Mouse (Mus musculus) embryonic facial prominence, embryonic 12.5 days (tissue): ENCODE results near the gene Mdm4. TPM values are rescaled to one million over a fixed set of nuclear protein-coding genes. Genes with fewer than 3 reads are reported as not detected.

Source experiments
- ATAC-seq: fragments of 200-750 bp; cut with Nextera tagmentation; 2 replicates; pipeline ENCODE4 v1.8.0; 2017; ENCODE audit not compliant: insufficient number of reproducible peaks, insufficient read depth, low FRiP score, low TSS enrichment
- H3K27ac ChIP-seq: fragments of 300-500 bp; sonication (generic); 2 replicates; pipeline ENCODE4 v1.5.1; 2016; ENCODE audit warnings: mild to moderate bottlenecking
- H3K27me3 ChIP-seq: fragments of 300-500 bp; sonication (generic); 2 replicates; pipeline ENCODE4 v1.6.1; 2016; ENCODE audit warnings: mild to moderate bottlenecking, moderate library complexity
- H3K36me3 ChIP-seq: fragments of 300-500 bp; sonication (generic); 2 replicates; pipeline ENCODE4 v1.6.1; 2016; ENCODE audit warnings: mild to moderate bottlenecking
- H3K4me1 ChIP-seq: fragments of 300-500 bp; sonication (generic); 2 replicates; pipeline ENCODE4 v1.6.1; 2016
- H3K4me2 ChIP-seq: fragments of 300-500 bp; sonication (generic); replicated peaks from 2 replicates; pipeline ENCODE4 v1.6.1; 2016; ENCODE audit warnings: mild to moderate bottlenecking, moderate library complexity
- H3K4me3 ChIP-seq: fragments of 300-500 bp; sonication (generic); 2 replicates; pipeline ENCODE4 v1.5.1; 2016; ENCODE audit warnings: mild to moderate bottlenecking
- H3K9ac ChIP-seq: fragments of 300-500 bp; sonication (generic); 2 replicates; pipeline ENCODE4 v1.6.1; 2016; ENCODE audit warnings: mild to moderate bottlenecking, moderate library complexity
- H3K9me3 ChIP-seq: fragments of 300-500 bp; sonication (generic); 2 replicates; pipeline ENCODE4 v1.6.1; 2016; ENCODE audit warnings: mild to moderate bottlenecking, moderate library complexity
- WGBS: fragments of 180-500 bp; shearing (Covaris S2); methylation state at CpG from one replicate; pipeline ENCODE4 v1.1.7; 2016; 5-methylcytosine and 5-hydroxymethylcytosine counted together
- polyA plus RNA-seq: library from polyadenylated mRNA; unstranded; fragments of >200 nt; fragmentation: Nextera tagmentation; extraction: Ambion mirVana; gene quantifications from 2 replicates; pipeline ENCODE4 v1.2.1, GENCODE M21; 2016

Mdm4 gene
- polyA plus RNA-seq, 1 experiment from 2014 or later = 46.9 TPM

DNA sequence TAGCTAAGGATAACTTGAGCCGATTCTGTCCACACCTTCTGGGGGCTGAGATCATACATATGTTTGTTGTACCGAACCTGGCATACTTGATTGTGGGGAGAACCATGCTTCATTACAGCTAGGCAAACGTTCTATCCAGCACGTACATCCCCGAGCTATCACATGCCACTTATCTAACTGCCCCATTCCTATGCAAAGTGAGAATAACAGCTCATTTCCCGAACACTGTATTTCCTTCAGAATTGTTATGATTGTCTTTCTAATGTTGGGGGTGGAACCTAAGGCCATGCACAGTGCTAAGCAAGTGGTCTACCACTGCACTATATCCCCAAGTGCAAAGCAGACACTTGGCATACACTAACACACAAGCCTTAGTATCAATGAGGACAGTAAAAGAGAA is 49.1 kb downstream of the Mdm4 start:
- no peak for ATAC-seq

DNA sequence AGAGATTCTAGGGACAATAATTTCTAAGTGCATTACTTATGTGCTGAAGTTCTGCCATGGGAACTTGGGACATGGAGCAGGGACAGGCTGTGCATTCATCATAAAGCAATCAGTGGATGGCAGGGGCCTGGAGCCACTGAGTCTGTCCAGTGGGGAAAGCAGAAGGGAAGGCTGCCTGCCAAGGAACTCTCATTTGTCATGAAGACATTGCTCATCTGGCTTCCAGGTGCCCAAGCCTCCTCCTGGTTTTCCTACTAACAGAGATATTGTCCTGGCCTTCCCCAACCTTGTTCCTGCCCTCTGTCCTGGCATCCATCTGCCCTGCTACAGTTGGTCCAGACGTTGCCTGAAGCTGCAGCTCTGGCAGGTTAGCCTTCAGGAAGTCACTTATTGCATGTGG is 53.0 kb downstream of the Mdm4 start:
- H3K9me3 ChIP-seq = no peaks in the 10 kb centered on the region
- 68% methylated on average over 1 of the region's 1 CpGs for WGBS

More for the DNA sequence above, 49.1 kb downstream of the Mdm4 start:
- Histone ChIP-seq H3K27me3 (no peaks in the 10 kb centered on the region), H3K4me3 (no peak overlapping the region), H3K9ac (no peak overlapping the region), H3K36me3 (peaks cover 35% of the 10 kb centered on the region; the same call in 1 of the 2 replicates), H3K27ac (no peak overlapping the region), H3K4me2 (no peak overlapping the region), H3K9me3 (no peaks in the 10 kb centered on the region), H3K4me1 (no peaks in the 10 kb centered on the region)
- WGBS = 93% methylated on average over 6 of the region's 6 CpGs

DNA sequence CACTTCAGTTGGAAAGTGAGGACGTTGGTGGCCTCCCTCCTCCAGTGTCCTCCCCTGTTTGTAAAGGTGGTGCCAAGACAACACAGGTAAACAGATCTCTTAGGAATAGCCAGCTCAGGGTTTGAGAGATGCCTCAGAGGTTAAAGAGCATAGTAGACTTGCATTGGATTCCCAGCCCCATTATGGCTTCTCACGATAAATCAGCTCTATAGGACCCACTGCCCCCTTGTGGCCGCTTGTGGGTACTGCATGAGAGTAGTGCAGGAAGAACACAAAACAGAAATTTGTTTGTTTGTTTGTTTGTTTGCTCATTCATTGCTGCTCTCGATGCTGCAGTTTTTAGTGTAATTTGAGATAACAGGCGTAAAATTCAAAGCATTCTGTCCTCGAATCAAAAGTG is 61.7 kb downstream of the Mdm4 start:
- no peaks in the 10 kb centered on the region for H3K9me3 ChIP-seq

More for the DNA sequence above, 53.0 kb downstream of the Mdm4 start:
- 0 out of 2 replicates have a peak, but pooled peaks cover 8% of the 10 kb centered on the region for H3K36me3 ChIP-seq
- no peak overlapping the region for H3K4me2 ChIP-seq
- H3K27me3 ChIP-seq = no peaks in the 10 kb centered on the region
- no peak overlapping the region for H3K27ac ChIP-seq
- no peak overlapping the region for H3K4me3 ChIP-seq
- no peak for ATAC-seq
- H3K9ac ChIP-seq = no peak overlapping the region
- 0 out of 2 replicates have a peak, but pooled peaks cover 4% of the 10 kb centered on the region for H3K4me1 ChIP-seq

DNA sequence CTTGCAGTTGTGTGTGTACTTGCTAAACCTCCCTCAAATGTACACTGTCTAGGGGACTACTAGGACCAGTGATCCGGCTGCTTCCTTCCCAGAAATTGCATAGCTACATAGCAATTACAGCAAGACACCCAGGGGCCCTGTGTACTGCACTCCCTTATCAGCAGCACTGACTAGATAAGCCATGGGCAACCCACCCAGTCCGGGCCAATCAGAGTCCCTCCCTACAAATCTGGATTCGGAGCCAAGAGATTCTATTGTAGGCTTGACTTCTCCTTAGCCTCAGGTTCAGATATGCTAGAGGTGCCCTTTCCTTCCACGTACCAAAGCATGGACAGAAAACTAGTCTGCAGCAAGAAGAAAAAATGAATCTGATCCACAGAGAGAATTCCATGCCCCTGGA is 65.7 kb downstream of the Mdm4 start:
- Histone ChIP-seq H3K27ac (no peak overlapping the region), H3K9ac (no peak overlapping the region), H3K9me3 (no peaks in the 10 kb centered on the region), H3K4me3 (no peak overlapping the region), H3K36me3 (no peaks in the 10 kb centered on the region), H3K4me1 (no peaks in the 10 kb centered on the region), H3K27me3 (no peaks in the 10 kb centered on the region), H3K4me2 (no peak overlapping the region)
- no peak for ATAC-seq
- WGBS = 89% methylated on average over 4 of the region's 4 CpGs

More for the DNA sequence above, 61.7 kb downstream of the Mdm4 start:
- Histone ChIP-seq H3K27me3 (no peaks in the 10 kb centered on the region), H3K27ac (no peak overlapping the region), H3K4me1 (no peaks in the 10 kb centered on the region), H3K9ac (no peak overlapping the region), H3K4me3 (no peak overlapping the region), H3K36me3 (no peaks in the 10 kb centered on the region), H3K4me2 (no peak overlapping the region)
- WGBS = 28% methylated on average over 6 of the region's 6 CpGs
- ATAC-seq = no peak

DNA sequence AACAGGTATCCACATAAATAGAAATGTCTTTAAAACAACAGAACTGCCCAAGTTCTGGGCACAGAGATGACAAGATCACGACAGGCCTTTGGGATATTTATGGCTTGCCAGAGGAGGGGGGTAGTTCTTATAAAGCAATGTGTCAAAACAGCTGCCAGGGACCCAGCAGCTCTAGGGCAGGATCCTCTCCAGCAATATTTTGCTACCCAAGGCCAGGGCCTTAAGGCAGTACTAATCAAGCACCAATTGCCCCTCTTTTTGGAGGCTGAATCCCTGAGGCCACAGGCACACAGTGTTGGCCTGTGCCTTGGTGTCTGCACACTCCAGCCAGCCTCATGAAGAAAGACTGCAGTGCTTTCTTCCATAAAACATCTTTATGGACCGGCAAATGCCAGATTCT is 66.3 kb downstream of the Mdm4 start:
- no peak overlapping the region for H3K4me2 ChIP-seq
- H3K4me1 ChIP-seq = no peaks in the 10 kb centered on the region
- WGBS = 85% methylated on average over 2 of the region's 2 CpGs
- no peaks in the 10 kb centered on the region for H3K27me3 ChIP-seq
- no peak overlapping the region for H3K27ac ChIP-seq
- no peaks in the 10 kb centered on the region for H3K9me3 ChIP-seq
- no peak overlapping the region for H3K9ac ChIP-seq
- H3K4me3 ChIP-seq = no peak overlapping the region
- H3K36me3 ChIP-seq = no peaks in the 10 kb centered on the region
- no peak for ATAC-seq

DNA sequence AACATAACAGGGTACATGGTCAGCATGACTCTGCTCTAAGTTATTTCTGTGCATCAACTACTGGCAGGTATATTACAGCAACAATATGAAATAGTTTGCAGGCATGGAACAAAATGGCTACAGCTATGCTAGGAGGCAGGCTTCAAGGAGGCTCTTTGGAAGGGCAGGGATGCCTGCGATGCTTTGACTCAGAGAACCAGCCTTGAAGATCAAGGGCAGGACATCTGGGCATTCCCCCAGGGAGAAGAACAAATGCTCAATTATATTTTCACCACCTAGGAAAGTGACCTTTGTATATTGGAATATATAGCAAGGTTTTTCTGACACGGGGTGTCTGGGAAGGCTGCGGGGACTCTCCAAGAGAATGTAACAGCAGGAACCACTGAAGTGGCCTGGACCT is 68.6 kb downstream of the Mdm4 start:
- WGBS = 85% methylated on average over 3 of the region's 3 CpGs
- Histone ChIP-seq H3K4me3 (no peak overlapping the region), H3K4me1 (no peaks in the 10 kb centered on the region), H3K27ac (no peak overlapping the region), H3K4me2 (no peak overlapping the region), H3K36me3 (no peaks in the 10 kb centered on the region), H3K9me3 (no peaks in the 10 kb centered on the region), H3K9ac (no peak overlapping the region), H3K27me3 (no peaks in the 10 kb centered on the region)
- no peak for ATAC-seq

DNA sequence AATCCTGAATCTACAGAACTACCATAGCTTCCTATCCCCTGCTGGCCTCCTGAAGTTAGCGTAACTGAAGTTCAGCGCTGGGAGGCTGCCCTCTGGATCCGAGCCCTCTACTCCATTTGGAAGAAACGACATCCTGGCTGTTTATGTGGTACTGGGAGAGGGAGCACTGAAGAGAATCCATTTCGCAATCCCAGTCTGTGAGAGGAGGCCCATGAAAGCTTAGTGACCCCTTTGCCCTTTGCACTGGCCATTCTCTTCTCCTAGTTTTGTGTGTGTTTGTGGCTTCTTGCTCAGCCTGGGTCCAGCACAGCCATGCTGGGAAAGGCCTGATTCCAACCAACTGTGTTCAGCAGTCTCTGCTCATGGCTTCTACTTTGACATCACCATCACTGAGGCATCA is 73.6 kb downstream of the Mdm4 start:
- 85% methylated on average over 5 of the region's 5 CpGs for WGBS
- H3K36me3 ChIP-seq = no peaks in the 10 kb centered on the region
- no peaks in the 10 kb centered on the region for H3K27me3 ChIP-seq
- H3K4me3 ChIP-seq = no peak overlapping the region
- no peak for ATAC-seq
- H3K9me3 ChIP-seq = no peaks in the 10 kb centered on the region
- no peak overlapping the region for H3K27ac ChIP-seq
- H3K4me1 ChIP-seq = no peaks in the 10 kb centered on the region
- H3K9ac ChIP-seq = no peak overlapping the region
- no peak overlapping the region for H3K4me2 ChIP-seq

DNA sequence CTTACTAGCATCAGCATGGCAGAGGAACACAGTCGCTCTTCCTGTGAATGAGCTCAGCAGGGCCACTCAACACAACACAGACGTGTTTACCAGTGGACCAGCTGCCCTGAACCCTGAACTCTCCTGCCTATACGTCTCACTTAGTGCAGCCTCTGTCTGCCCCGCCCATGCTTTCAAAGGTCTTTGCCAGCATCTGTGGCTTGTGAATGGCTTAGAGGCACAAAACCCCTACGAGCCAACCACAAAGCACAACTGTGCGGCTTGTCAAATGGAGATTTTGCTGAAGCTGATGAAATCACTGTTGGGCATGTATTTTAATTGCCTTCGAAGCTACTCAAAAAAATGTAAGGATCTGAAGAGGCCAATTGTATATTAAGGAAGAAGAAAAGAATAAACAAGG is 82.5 kb downstream of the Mdm4 start:
- no peak overlapping the region for H3K27ac ChIP-seq
- H3K4me2 ChIP-seq = no peak overlapping the region
- H3K36me3 ChIP-seq = no peaks in the 10 kb centered on the region
- H3K4me3 ChIP-seq = no peak overlapping the region
- ATAC-seq = no peak
- H3K4me1 ChIP-seq = no peaks in the 10 kb centered on the region
- no peak overlapping the region for H3K9ac ChIP-seq
- WGBS = 59% methylated on average over 7 of the region's 7 CpGs
- no peaks in the 10 kb centered on the region for H3K27me3 ChIP-seq
- H3K9me3 ChIP-seq = no peaks in the 10 kb centered on the region

DNA sequence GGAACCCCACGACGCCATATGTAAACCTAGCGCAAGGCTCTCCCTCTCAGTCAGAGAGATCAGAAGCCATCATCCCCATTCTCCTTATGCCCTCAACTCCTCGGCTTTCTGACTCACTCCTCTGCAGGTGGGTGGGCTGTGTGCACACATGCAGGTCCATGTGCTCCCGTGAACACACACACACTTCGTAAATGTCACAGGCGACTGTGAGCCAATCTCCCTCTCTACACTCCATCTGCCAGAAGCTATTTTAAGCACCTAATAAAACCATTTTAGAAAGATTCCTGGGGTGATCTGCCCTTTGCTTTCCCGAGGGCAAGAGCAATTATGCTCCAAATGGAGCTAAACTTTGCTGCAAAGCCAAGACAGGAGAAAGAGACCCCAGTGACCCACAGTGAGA is 84.5 kb downstream of the Mdm4 start:
- 61% methylated on average over 8 of the region's 8 CpGs for WGBS
- Histone ChIP-seq H3K4me3 (no peak overlapping the region), H3K9ac (no peak overlapping the region), H3K4me2 (no peak overlapping the region), H3K27me3 (no peaks in the 10 kb centered on the region), H3K4me1 (no peaks in the 10 kb centered on the region), H3K36me3 (no peaks in the 10 kb centered on the region), H3K27ac (no peak overlapping the region), H3K9me3 (no peaks in the 10 kb centered on the region)
- no peak for ATAC-seq

DNA sequence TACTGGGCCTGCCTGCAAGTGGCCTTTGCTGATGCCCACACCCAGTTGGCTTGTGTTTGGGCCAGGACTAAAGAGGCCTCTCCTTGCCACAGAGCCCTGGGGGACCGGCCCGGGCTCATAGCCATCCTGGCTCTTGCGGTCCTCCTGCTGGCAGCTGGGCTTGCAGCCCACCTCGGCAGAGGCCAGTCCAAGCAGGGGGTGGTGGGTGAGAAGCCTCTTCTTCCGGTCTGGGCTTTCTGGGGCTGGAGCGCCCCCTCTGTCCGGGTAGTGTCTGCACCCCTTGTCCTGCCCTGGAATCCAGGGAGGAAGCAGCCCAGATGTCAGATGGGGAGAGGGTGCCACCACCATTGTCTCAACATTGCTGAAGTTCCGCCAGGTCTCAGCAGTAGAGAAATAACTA is 91.4 kb downstream of the Mdm4 start:
- Histone ChIP-seq H3K36me3 (no peaks in the 10 kb centered on the region), H3K27ac (no peak overlapping the region), H3K4me1 (0 out of 2 replicates have a peak, but pooled peaks cover 7% of the 10 kb centered on the region), H3K27me3 (no peaks in the 10 kb centered on the region), H3K9me3 (no peaks in the 10 kb centered on the region), H3K9ac (no peak overlapping the region), H3K4me3 (no peak overlapping the region), H3K4me2 (no peak overlapping the region)
- no peak for ATAC-seq
- 78% methylated on average over 8 of the region's 8 CpGs for WGBS

DNA sequence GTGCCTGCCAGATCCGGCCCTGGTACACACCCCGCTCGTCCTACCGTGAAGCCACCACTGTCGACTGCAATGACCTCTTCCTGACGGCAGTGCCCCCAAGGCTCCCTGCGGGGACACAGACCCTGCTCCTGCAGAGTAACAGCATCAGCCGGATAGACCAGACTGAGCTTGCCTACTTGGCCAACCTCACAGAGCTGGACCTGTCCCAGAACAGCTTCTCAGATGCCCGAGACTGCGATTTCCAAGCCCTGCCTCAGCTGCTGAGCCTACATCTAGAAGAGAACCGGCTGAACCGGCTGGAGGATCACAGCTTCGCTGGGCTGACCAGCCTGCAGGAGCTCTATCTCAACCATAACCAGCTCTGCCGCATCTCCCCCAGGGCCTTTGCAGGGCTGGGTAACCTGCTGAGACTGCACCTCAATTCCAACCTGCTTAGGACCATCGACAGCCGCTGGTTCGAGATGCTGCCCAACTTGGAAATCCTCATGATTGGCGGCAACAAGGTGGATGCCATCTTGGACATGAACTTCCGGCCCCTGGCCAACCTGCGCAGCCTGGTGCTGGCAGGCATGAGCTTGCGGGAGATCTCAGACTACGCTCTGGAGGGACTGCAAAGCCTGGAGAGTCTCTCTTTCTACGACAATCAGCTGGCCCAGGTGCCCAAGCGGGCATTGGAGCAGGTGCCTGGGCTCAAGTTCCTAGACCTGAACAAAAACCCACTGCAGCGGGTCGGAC is 92.9 kb downstream of the Mdm4 start:
- WGBS = 80% methylated on average over 26 of the region's 26 CpGs

DNA sequence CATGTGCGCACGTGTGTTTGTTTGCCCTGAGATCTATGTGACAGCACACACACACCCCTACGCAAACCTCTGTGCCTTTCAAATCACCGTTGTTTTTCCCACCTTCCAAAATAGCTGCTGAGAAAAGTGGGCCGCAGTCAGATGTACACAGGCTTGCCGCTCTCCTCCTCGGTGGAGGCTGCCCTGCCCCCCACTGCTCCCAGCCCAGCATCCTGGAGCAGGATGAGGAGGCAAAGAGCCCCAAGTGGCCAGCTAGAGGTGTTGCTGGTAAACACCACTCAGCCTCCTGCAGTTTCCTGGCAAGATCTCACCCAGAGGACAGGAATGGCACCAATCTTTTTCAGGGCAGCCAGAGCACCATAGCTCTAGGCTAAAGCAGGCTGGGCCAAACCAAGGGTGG is 95.5 kb downstream of the Mdm4 start:
- no peak overlapping the region for H3K9ac ChIP-seq
- H3K27ac ChIP-seq = no peak overlapping the region
- no peak overlapping the region for H3K4me2 ChIP-seq
- 0 out of 2 replicates have a peak, but pooled peaks cover 7% of the 10 kb centered on the region for H3K4me1 ChIP-seq
- no peak for ATAC-seq
- 31% methylated on average over 7 of the region's 7 CpGs for WGBS
- no peaks in the 10 kb centered on the region for H3K27me3 ChIP-seq
- H3K4me3 ChIP-seq = no peak overlapping the region
- no peaks in the 10 kb centered on the region for H3K9me3 ChIP-seq
- no peaks in the 10 kb centered on the region for H3K36me3 ChIP-seq

More for the DNA sequence above, 92.9 kb downstream of the Mdm4 start:
- Histone ChIP-seq H3K27me3 (no peaks in the 10 kb centered on the region), H3K9ac (no peak overlapping the region), H3K27ac (no peak overlapping the region), H3K36me3 (no peaks in the 10 kb centered on the region), H3K4me2 (no peak overlapping the region), H3K9me3 (no peaks in the 10 kb centered on the region), H3K4me1 (0 out of 2 replicates have a peak, but pooled peaks cover 7% of the 10 kb centered on the region), H3K4me3 (no peak overlapping the region)
- ATAC-seq = no peak
